Mouse (Mus musculus) intestine, postnatal 0 days (tissue): Measurements from ENCODE around the gene Olfr1157. TPM values are rescaled to one million over a fixed set of nuclear protein-coding genes. Genes with fewer than 3 reads are reported as not detected.

Experiments used
- ATAC-seq: fragments of 200-750 bp; cut with Nextera tagmentation; 2 replicates; pipeline ENCODE4 v1.8.0; 2017; ENCODE audit warnings: mild to moderate bottlenecking, moderate TSS enrichment, moderate library complexity
- H3K27ac ChIP-seq: fragments of 300-500 bp; sonication (generic); 2 replicates; pipeline ENCODE4 v1.5.1; 2014; ENCODE audit warnings: mild to moderate bottlenecking, low read depth, low read length, moderate library complexity
- H3K27me3 ChIP-seq: fragments of 300-500 bp; sonication (generic); replicated peaks from 2 replicates; pipeline ENCODE4 v1.6.1; 2014; ENCODE audit warnings: low read length, mixed read lengths; ENCODE audit not compliant: control insufficient read depth, insufficient read depth
- H3K36me3 ChIP-seq: fragments of 300-500 bp; sonication (generic); 2 replicates; pipeline ENCODE4 v1.6.1; 2014; ENCODE audit warnings: mild to moderate bottlenecking, moderate library complexity; ENCODE audit not compliant: control insufficient read depth, insufficient read depth
- H3K4me1 ChIP-seq: fragments of 300-500 bp; sonication (generic); replicated peaks from 2 replicates; pipeline ENCODE4 v1.6.1; 2014; ENCODE audit warnings: antibody characterized with exemption, low read length, mixed read lengths; ENCODE audit not compliant: control insufficient read depth, insufficient read depth
- H3K4me2 ChIP-seq: fragments of 300-500 bp; sonication (generic); replicated peaks from 2 replicates; pipeline ENCODE4 v1.6.1; 2014; ENCODE audit warnings: low read depth, mild to moderate bottlenecking, moderate library complexity
- H3K4me3 ChIP-seq: fragments of 300-500 bp; sonication (generic); 2 replicates; pipeline ENCODE4 v1.5.1; 2014; ENCODE audit warnings: low read depth, low read length
- H3K9ac ChIP-seq: fragments of 300-500 bp; sonication (generic); 2 replicates; pipeline ENCODE4 v1.6.1; 2014; ENCODE audit warnings: mild to moderate bottlenecking, low read depth, low read length
- H3K9me3 ChIP-seq: fragments of 300-500 bp; sonication (generic); 2 replicates; pipeline ENCODE4 v1.6.1; 2016; ENCODE audit warnings: mixed run types; ENCODE audit not compliant: control insufficient read depth
- CTCF ChIP-seq: sonication (generic); IDR thresholded peaks from 2 replicates; pipeline ENCODE4 v1.5.1; 2016; ENCODE audit warnings: low read depth, mild to moderate bottlenecking, control low read depth, antibody characterized with exemption, moderate library complexity
- WGBS: fragments of 180-500 bp; shearing (Covaris S2); extraction: QIAGEN DNeasy Blood & Tissue Kit; methylation state at CpG from one replicate; pipeline ENCODE4 v1.1.7; 2014; 5-methylcytosine and 5-hydroxymethylcytosine counted together
- polyA plus RNA-seq: library from polyadenylated mRNA; unstranded; fragments of >200 nt; fragmentation: Nextera tagmentation; extraction: Ambion mirVana; gene quantifications from 2 replicates; pipeline ENCODE4 v1.2.1, GENCODE M21; 2015

Gene Olfr1157
- polyA plus RNA-seq, result not detected in 2 replicates

- H3K27ac ChIP-seq, result no peak within 1 kb of the TSS
- no peaks in the 10 kb centered on the region for H3K4me1 ChIP-seq
- H3K27me3 ChIP-seq, result no peaks in the 10 kb centered on the region
- WGBS, result 95% methylated on average over 4 of the region's 4 CpGs
- no peak for ATAC-seq
- H3K36me3 ChIP-seq, result no peaks in the 10 kb centered on the region
- H3K4me2 ChIP-seq, result no peak within 1 kb of the TSS
- no peak within 1 kb of the TSS for H3K4me3 ChIP-seq
- no peak within 1 kb of the TSS for H3K9ac ChIP-seq
- no peaks in the 10 kb centered on the region for H3K9me3 ChIP-seq
- no peak for TF ChIP-seq CTCF
Measured at GRCm38 (mm10) chr2:87968199-87968598, at the start of gene Olfr1157. TSS of gene Olfr1157 (minus strand) at chr2:87968299.

GRCm38 (mm10) chr2:88007515-88008318 is 39.6 kb upstream of the Olfr1157 start, which contains the start of gene Olfr1160:
TSS of gene Olfr1160 (minus strand) at chr2:88008268.
- no peaks in the 10 kb centered on the region for H3K36me3 ChIP-seq
- TF ChIP-seq CTCF, result no peak
- H3K4me3 ChIP-seq, result no peak within 1 kb of the TSS
- no peaks in the 10 kb centered on the region for H3K4me1 ChIP-seq
- no peaks in the 10 kb centered on the region for H3K27me3 ChIP-seq
- no peaks in the 10 kb centered on the region for H3K9me3 ChIP-seq
- peak; percentile 95 for ATAC-seq
- H3K27ac ChIP-seq, result no peak within 1 kb of the TSS
- no peak within 1 kb of the TSS for H3K4me2 ChIP-seq
- no peak within 1 kb of the TSS for H3K9ac ChIP-seq

GRCm38 (mm10) chr2:87989813-87990212 is 21.7 kb upstream of the Olfr1157 start, which contains the start of gene Olfr1158:
TSS of gene Olfr1158 (plus strand) at chr2:87990113.
- Histone ChIP-seq H3K9ac (no peak within 1 kb of the TSS), H3K4me1 (no peaks in the 10 kb centered on the region), H3K36me3 (no peaks in the 10 kb centered on the region), H3K27me3 (no peaks in the 10 kb centered on the region), H3K4me3 (no peak within 1 kb of the TSS), H3K27ac (no peak within 1 kb of the TSS), H3K9me3 (no peaks in the 10 kb centered on the region), H3K4me2 (no peak within 1 kb of the TSS)
- TF ChIP-seq CTCF, result no peak
- no peak for ATAC-seq

GRCm38 (mm10) chr2:87974563-87974962 is 6.5 kb upstream of the Olfr1157 start, which contains the start of gene Olfr74:
TSS of gene Olfr74 (minus strand) at chr2:87974663.
- H3K36me3 ChIP-seq, result no peaks in the 10 kb centered on the region
- H3K4me2 ChIP-seq, result no peak within 1 kb of the TSS
- H3K27ac ChIP-seq, result no peak within 1 kb of the TSS
- TF ChIP-seq CTCF, result no peak
- no peak within 1 kb of the TSS for H3K9ac ChIP-seq
- H3K27me3 ChIP-seq, result no peaks in the 10 kb centered on the region
- H3K4me1 ChIP-seq, result no peaks in the 10 kb centered on the region
- no peak within 1 kb of the TSS for H3K4me3 ChIP-seq
- no peaks in the 10 kb centered on the region for H3K9me3 ChIP-seq
- ATAC-seq, result no peak
- 67% methylated on average over 3 of the region's 3 CpGs for WGBS

- Histone ChIP-seq H3K9me3 (no peaks in the 10 kb centered on the region), H3K27me3 (no peaks in the 10 kb centered on the region), H3K27ac (no peak within 1 kb of the TSS), H3K4me1 (no peaks in the 10 kb centered on the region), H3K4me3 (no peak within 1 kb of the TSS), H3K36me3 (no peaks in the 10 kb centered on the region), H3K4me2 (no peak within 1 kb of the TSS), H3K9ac (no peak within 1 kb of the TSS)
- no peak for TF ChIP-seq CTCF
- no peak for ATAC-seq
Measured at GRCm38 (mm10) chr2:87953000-87953399, 15.1 kb downstream of the Olfr1157 start, which contains the start of gene Olfr1156. TSS of gene Olfr1156 (minus strand) at chr2:87953100.

GRCm38 (mm10) chr2:87945037-87945436 is 23.1 kb downstream of the Olfr1157 start, which contains the start of gene Olfr1155:
TSS of gene Olfr1155 (minus strand) at chr2:87945137.
- ATAC-seq, result no peak
- Histone ChIP-seq H3K4me3 (no peak within 1 kb of the TSS), H3K4me2 (no peak within 1 kb of the TSS), H3K9ac (no peak within 1 kb of the TSS), H3K4me1 (no peaks in the 10 kb centered on the region), H3K27me3 (no peaks in the 10 kb centered on the region), H3K27ac (no peak within 1 kb of the TSS), H3K9me3 (no peaks in the 10 kb centered on the region), H3K36me3 (no peaks in the 10 kb centered on the region)
- WGBS, result 95% methylated on average over 1 of the region's 1 CpGs
- TF ChIP-seq CTCF, result no peak

Other genes with a start within 250 kb of the Olfr1157 start
- gene Olfr1138, start 228.3 kb downstream of the Olfr1157 start, polyA plus RNA-seq, result not detected in 2 replicates
- gene Olfr1140, start 224.5 kb downstream of the Olfr1157 start, polyA plus RNA-seq, result not detected in 2 replicates
- gene Olfr1141, start 214.3 kb downstream of the Olfr1157 start, polyA plus RNA-seq, result not detected in 2 replicates
- not detected in 2 replicates for gene Olfr152, start 188.8 kb downstream of the Olfr1157 start, polyA plus RNA-seq
- not detected in 2 replicates for gene Olfr1143, start 167.7 kb downstream of the Olfr1157 start, polyA plus RNA-seq
- not detected in 2 replicates for gene Olfr1145, start 158.5 kb downstream of the Olfr1157 start, polyA plus RNA-seq
- gene Olfr1148, start 137.8 kb downstream of the Olfr1157 start, polyA plus RNA-seq, result not detected in 2 replicates
- gene Olfr1150-ps1, start 124.3 kb downstream of the Olfr1157 start, polyA plus RNA-seq, result not detected in 2 replicates
- gene Olfr1151, start 112.4 kb downstream of the Olfr1157 start, polyA plus RNA-seq, result not detected in 2 replicates
- gene Olfr1152, start 101.8 kb downstream of the Olfr1157 start, polyA plus RNA-seq, result not detected in 2 replicates
- gene Olfr1153, start 73.3 kb downstream of the Olfr1157 start, polyA plus RNA-seq, result not detected in 2 replicates
- not detected in 2 replicates for gene Olfr1154, start 63.1 kb downstream of the Olfr1157 start, polyA plus RNA-seq
- not detected in 2 replicates for gene Olfr1155, start 23.2 kb downstream of the Olfr1157 start, polyA plus RNA-seq
- gene Olfr1156, start 15.2 kb downstream of the Olfr1157 start, polyA plus RNA-seq, result not detected in 2 replicates
- gene Olfr74, start 6.4 kb upstream of the Olfr1157 start, polyA plus RNA-seq, result not detected in 2 replicates
- gene Olfr1158, start 21.8 kb upstream of the Olfr1157 start, polyA plus RNA-seq, result not detected in 2 replicates
- gene Olfr1160, start 40.0 kb upstream of the Olfr1157 start, polyA plus RNA-seq, result not detected in 2 replicates
- not detected in 2 replicates for gene Olfr1161, start 54.5 kb upstream of the Olfr1157 start, polyA plus RNA-seq
- not detected in 2 replicates for gene Olfr73, start 69.4 kb upstream of the Olfr1157 start, polyA plus RNA-seq
- gene Olfr1162, start 82.8 kb upstream of the Olfr1157 start, polyA plus RNA-seq, result not detected in 2 replicates
- not detected in 2 replicates for gene Olfr1163, start 103.5 kb upstream of the Olfr1157 start, polyA plus RNA-seq
- not detected in 2 replicates for gene Olfr1164, start 125.7 kb upstream of the Olfr1157 start, polyA plus RNA-seq
- gene Olfr1166, start 160.0 kb upstream of the Olfr1157 start, polyA plus RNA-seq, result not detected in 2 replicates
- gene Olfr1167, start 186.9 kb upstream of the Olfr1157 start, polyA plus RNA-seq, result not detected in 2 replicates
- gene Olfr1168, start 213.6 kb upstream of the Olfr1157 start, polyA plus RNA-seq, result not detected in 2 replicates